ENCODE assay signal across 16 mouse cellular contexts in the genomic region with DNA sequence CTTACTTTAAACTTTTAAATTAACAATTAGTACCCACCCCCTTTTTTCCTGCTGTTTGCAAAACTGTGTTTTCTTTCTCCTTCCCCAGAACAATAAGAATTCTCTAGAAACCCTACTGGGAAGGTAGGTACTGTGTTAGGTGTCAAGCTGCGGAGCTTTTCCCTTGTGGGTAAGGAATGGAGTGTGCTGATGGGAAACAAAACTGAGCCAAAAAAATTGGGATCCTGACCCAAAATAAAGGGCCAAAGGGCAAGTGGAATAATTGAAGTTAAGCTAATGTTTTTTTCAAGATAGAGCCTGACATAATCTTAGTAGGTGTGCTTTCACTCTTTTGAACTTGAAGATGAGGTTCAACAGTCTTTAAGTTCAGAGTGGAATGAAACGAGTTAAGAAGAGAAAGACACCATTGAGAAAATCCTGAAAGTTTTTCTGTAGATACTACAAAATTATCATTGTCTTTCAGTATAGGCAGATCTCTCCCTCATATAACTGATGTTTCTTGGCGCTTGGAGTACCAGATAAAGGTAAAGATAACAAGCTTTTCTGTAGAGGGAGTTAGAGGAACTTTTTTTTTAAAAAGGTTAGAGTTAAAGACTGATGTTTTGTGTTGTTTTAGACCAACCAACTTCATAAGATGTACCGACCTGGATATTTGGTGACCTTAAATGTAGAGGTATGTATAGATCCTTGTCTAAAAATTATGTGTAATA. TPM values are rescaled to one million over a fixed set of nuclear protein-coding genes. Genes with fewer than 3 reads are reported as not detected.
DNase-seq lines count a peak whose midpoint lies in the region; ATAC-seq and TF ChIP-seq lines count a peak whose summit lies in the region.
"Had no signal": no experiment of that assay in that cellular context is flagged by ENCODE, and none has a peak within 500 bp of the region (broad histone marks: within the 10 kb centered on the region; RNA-seq: fewer than 3 reads in every experiment).

No protein-coding gene starts in this region.

- TF ChIP-seq CTCF in testis, adult 2 months (IDR thresholded peaks at IDR 0.05; ENCODE audit: control insufficient read depth, insufficient read depth, insufficient replicate concordance, low read depth, low read length), result no peak

- DNase-seq in limb, embryonic 10.5 days (ENCODE audit: low spot score), result no peak
- DNase-seq in testis, postnatal 14 days (ENCODE audit: low spot score), result no peak
- DNase-seq in urinary bladder, postnatal 4 days (ENCODE audit: low spot score in 2 of 2), result no peak
- no peak for DNase-seq in cerebellum, adult 18-20 months
- DNase-seq: cerebellum, adult 11 months; kidney, postnatal 36 days; layer of hippocampus, postnatal 36 days; left cerebral cortex, postnatal 4 days; lung, adult 2 months; spleen, adult 18-20 months; thymus, postnatal 4 days had no signal

- no peak overlapping the region for H3K27ac ChIP-seq in forebrain, embryonic 13.5 days
- H3K27ac ChIP-seq in forebrain, embryonic 16.5 days (ENCODE audit: low read length), result no peak overlapping the region
- H3K27ac ChIP-seq in limb, embryonic 12.5 days, result no peak overlapping the region
- no peak overlapping the region for H3K27ac ChIP-seq in limb, embryonic 10.5 days
- no peak overlapping the region for H3K27ac ChIP-seq in testis, adult 2 months (ENCODE audit: control insufficient read depth, insufficient read depth, low read depth, low read length)

- no peak overlapping the region for H3K9ac ChIP-seq in forebrain, embryonic 13.5 days
- H3K9ac ChIP-seq in forebrain, embryonic 16.5 days (replicated peaks; ENCODE audit: low read depth, low read length), result no peak overlapping the region
- no peak overlapping the region for H3K9ac ChIP-seq in limb, embryonic 12.5 days (replicated peaks)

- H3K36me3 ChIP-seq in forebrain, embryonic 13.5 days (ENCODE audit: poor library complexity, severe bottlenecking), result no peaks in the 10 kb centered on the region
- H3K36me3 ChIP-seq in forebrain, embryonic 16.5 days (ENCODE audit: control insufficient read depth, insufficient read depth), result no peaks in the 10 kb centered on the region
- H3K36me3 ChIP-seq in limb, embryonic 12.5 days, result no peaks in the 10 kb centered on the region
- no peaks in the 10 kb centered on the region for H3K36me3 ChIP-seq in limb, embryonic 10.5 days
- no peaks in the 10 kb centered on the region for H3K36me3 ChIP-seq in testis, adult 2 months (ENCODE audit: control insufficient read depth, insufficient read depth, low read length)

- peaks cover 31% of the 10 kb centered on the region for H3K4me1 ChIP-seq in forebrain, embryonic 13.5 days
- peaks cover 22% of the 10 kb centered on the region for H3K4me1 ChIP-seq in forebrain, embryonic 16.5 days (replicated peaks; ENCODE audit: control insufficient read depth, insufficient read depth, low read length)
- peaks cover 26% of the 10 kb centered on the region for H3K4me1 ChIP-seq in limb, embryonic 12.5 days (replicated peaks)
- H3K4me1 ChIP-seq in limb, embryonic 10.5 days, result peaks cover 33% of the 10 kb centered on the region
- peaks cover 3% of the 10 kb centered on the region for H3K4me1 ChIP-seq in testis, adult 2 months (ENCODE audit: control insufficient read depth, insufficient read depth, low read length)

- peaks cover 28% of the 10 kb centered on the region for H3K27me3 ChIP-seq in forebrain, embryonic 13.5 days
- H3K27me3 ChIP-seq in forebrain, embryonic 16.5 days (replicated peaks; ENCODE audit: control insufficient read depth, insufficient read depth, low read length), result peaks cover 4% of the 10 kb centered on the region; the same call in 1 of the 2 replicates
- peaks cover 14% of the 10 kb centered on the region; the same call in 1 of the 2 replicates for H3K27me3 ChIP-seq in limb, embryonic 12.5 days
- peaks cover 53% of the 10 kb centered on the region for H3K27me3 ChIP-seq in limb, embryonic 10.5 days (ENCODE audit: low read depth, poor library complexity, severe bottlenecking)
- H3K27me3 ChIP-seq in testis, adult 2 months (ENCODE audit: control insufficient read depth, insufficient read depth, low read length), result no peaks in the 10 kb centered on the region

- H3K9me3 ChIP-seq in forebrain, embryonic 13.5 days (replicated peaks), result no peaks in the 10 kb centered on the region
- no peaks in the 10 kb centered on the region for H3K9me3 ChIP-seq in forebrain, embryonic 16.5 days (ENCODE audit: control insufficient read depth, low read length)
- H3K9me3 ChIP-seq in limb, embryonic 12.5 days, result no peaks in the 10 kb centered on the region
- H3K9me3 ChIP-seq in limb, embryonic 10.5 days (replicated peaks), result no peaks in the 10 kb centered on the region

- ATAC-seq in forebrain, embryonic 13.5 days, result no peak
- no peak for ATAC-seq in forebrain, embryonic 16.5 days
- no peak for ATAC-seq in limb, embryonic 12.5 days (ENCODE audit: insufficient number of reproducible peaks, insufficient read depth, low FRiP score, low TSS enrichment, low read depth)
- ATAC-seq: hindbrain, embryonic 16.5 days had no signal

- TF ChIP-seq POLR2A in testis, adult 2 months (IDR thresholded peaks at IDR 0.05; ENCODE audit: control insufficient read depth, low read depth, low read length), result no peak

- peak overlapping the region; percentile 24; the same call in 1 of the 2 replicates for H3K4me2 ChIP-seq in forebrain, embryonic 13.5 days
- no peak overlapping the region for H3K4me2 ChIP-seq in forebrain, embryonic 16.5 days (ENCODE audit: low read length)
- H3K4me2 ChIP-seq in limb, embryonic 12.5 days, result peak overlapping the region; percentile 83

- WGBS in forebrain, embryonic 13.5 days, result 50% methylated on average over 4 of the region's 4 CpGs
- 83% methylated on average over 4 of the region's 4 CpGs for WGBS in forebrain, embryonic 16.5 days
- WGBS in limb, embryonic 12.5 days, result 34% methylated on average over 4 of the region's 4 CpGs
- WGBS in limb, embryonic 10.5 days, result 16% methylated on average over 4 of the region's 4 CpGs

- H3K4me3 ChIP-seq in forebrain, embryonic 13.5 days, result no peak overlapping the region
- no peak overlapping the region for H3K4me3 ChIP-seq in forebrain, embryonic 16.5 days (replicated peaks; ENCODE audit: low read length)
- H3K4me3 ChIP-seq in limb, embryonic 12.5 days (replicated peaks), result no peak overlapping the region
- H3K4me3 ChIP-seq in limb, embryonic 10.5 days, result no peak overlapping the region
- H3K4me3 ChIP-seq in testis, adult 2 months (ENCODE audit: control insufficient read depth, low read depth, low read length), result peak overlapping the region; percentile 40; the same call in 1 of the 2 replicates

RNA-seq across cellular contexts. Expression of a gene that starts 2.2 kb away (rescaled TPM):
- 211 and 226 TPM in 2 replicates for polyA plus RNA-seq in forebrain, embryonic 13.5 days (2015; fragmentation: Nextera tagmentation; extraction: Ambion mirVana)
- 291 TPM in 2 replicates for polyA plus RNA-seq in forebrain, embryonic 16.5 days (2015; fragmentation: Nextera tagmentation; extraction: Ambion mirVana)
- polyA plus RNA-seq in limb, embryonic 12.5 days (2016; fragmentation: Nextera tagmentation; extraction: Ambion mirVana), result 207 and 225 TPM in 2 replicates
- polyA plus RNA-seq in limb, embryonic 10.5 days (2016; fragmentation: Nextera tagmentation; extraction: Ambion mirVana), result 96.0 and 135 TPM in 2 replicates
- polyA plus RNA-seq in testis, adult 2 months (2012; rRNA removed), result 45.1 and 58.2 TPM in 2 replicates

RNA-seq across cellular contexts. Expression of a gene that starts 2.5 kb away (rescaled TPM):
- polyA plus RNA-seq in forebrain, embryonic 13.5 days (2015; fragmentation: Nextera tagmentation; extraction: Ambion mirVana), result 34.4 and 35.5 TPM in 2 replicates
- polyA plus RNA-seq in forebrain, embryonic 16.5 days (2015; fragmentation: Nextera tagmentation; extraction: Ambion mirVana), result 34.8 and 40.9 TPM in 2 replicates
- 29.3 and 33.4 TPM in 2 replicates for polyA plus RNA-seq in limb, embryonic 12.5 days (2016; fragmentation: Nextera tagmentation; extraction: Ambion mirVana)
- polyA plus RNA-seq in limb, embryonic 10.5 days (2016; fragmentation: Nextera tagmentation; extraction: Ambion mirVana), result 16.9 and 22.3 TPM in 2 replicates
- 113 and 166 TPM in 2 replicates for polyA plus RNA-seq in testis, adult 2 months (2012; rRNA removed)

RNA-seq across cellular contexts. Expression of a gene that starts 19.5 kb away (rescaled TPM):
- 0.20 and 0.32 TPM in 2 replicates for polyA plus RNA-seq in forebrain, embryonic 13.5 days (2015; fragmentation: Nextera tagmentation; extraction: Ambion mirVana)
- polyA plus RNA-seq in forebrain, embryonic 16.5 days (2015; fragmentation: Nextera tagmentation; extraction: Ambion mirVana), result not detected in 2 replicates
- polyA plus RNA-seq in limb, embryonic 12.5 days (2016; fragmentation: Nextera tagmentation; extraction: Ambion mirVana), result 0.21 TPM in 1 of 2 replicates, not detected in the other
- not detected in 2 replicates for polyA plus RNA-seq in limb, embryonic 10.5 days (2016; fragmentation: Nextera tagmentation; extraction: Ambion mirVana)
- polyA plus RNA-seq in testis, adult 2 months (2012; rRNA removed), result 97.3 and 108 TPM in 2 replicates

Comparison
In these comparisons a context has a peak if more than half of its experiments do, and no peak if none do; other contexts are left out.
1. RNA of a gene that starts 19.5 kb away (polyA plus RNA-seq): 97.3 to 108 TPM in testis, adult 2 months; 0.20 to 0.32 TPM in forebrain, embryonic 13.5 days, 0.21 TPM in limb, embryonic 12.5 days, not detected in forebrain, embryonic 16.5 days and not detected in limb, embryonic 10.5 days; every median in the first group is over 10 times any median in the second.